ENCODE assay signal across 35 mouse cellular contexts in genomic region chr6:80265746-80266145, GRCm38 (mm10).
"Had no signal": no experiment of that assay in that cellular context is flagged by ENCODE, and none has a peak within 500 bp of the region (broad histone marks: within the 10 kb centered on the region; RNA-seq: fewer than 3 reads in every experiment).

No protein-coding gene starts in this region.

- H3K4me1 ChIP-seq: heart, embryonic 10.5 days; heart, embryonic 12.5 days; heart, embryonic 13.5 days; heart, embryonic 15.5 days; hindbrain, embryonic 10.5 days; hindbrain, embryonic 12.5 days; hindbrain, embryonic 13.5 days; hindbrain, embryonic 15.5 days; intestine, embryonic 15.5 days; kidney, embryonic 15.5 days had no signal

- DNase-seq: heart, postnatal 10 days; heart, postnatal 14 days; heart, postnatal 36 days; heart, postnatal 4 days; kidney, adult 11 months; kidney, adult 18-20 months; kidney, adult 2 months; kidney, adult 8-10 months; kidney, adult 9 months; kidney, postnatal 10 days; kidney, postnatal 14 days; kidney, postnatal 25 days; kidney, postnatal 36 days; kidney, postnatal 4 days; layer of hippocampus, adult 9-11 months; layer of hippocampus, postnatal 36 days had no signal

- H3K4me3 ChIP-seq: heart, embryonic 10.5 days; heart, embryonic 12.5 days; heart, embryonic 13.5 days; heart, embryonic 15.5 days; hindbrain, embryonic 10.5 days; hindbrain, embryonic 12.5 days; hindbrain, embryonic 13.5 days; hindbrain, embryonic 15.5 days; intestine, embryonic 15.5 days; kidney, embryonic 15.5 days; layer of hippocampus, adult 2 months had no signal

- H3K9ac ChIP-seq: heart, embryonic 12.5 days; heart, embryonic 13.5 days; heart, embryonic 15.5 days; hindbrain, embryonic 12.5 days; hindbrain, embryonic 13.5 days; hindbrain, embryonic 14.5 days; hindbrain, embryonic 15.5 days; intestine, embryonic 15.5 days; kidney, embryonic 15.5 days had no signal

- H3K36me3 ChIP-seq: heart, embryonic 10.5 days; heart, embryonic 12.5 days; heart, embryonic 13.5 days; heart, embryonic 15.5 days; hindbrain, embryonic 10.5 days; hindbrain, embryonic 12.5 days; hindbrain, embryonic 13.5 days; hindbrain, embryonic 15.5 days; intestine, embryonic 15.5 days; kidney, embryonic 15.5 days had no signal

- H3K27me3 ChIP-seq: heart, embryonic 12.5 days; heart, embryonic 13.5 days; heart, embryonic 15.5 days; hindbrain, embryonic 12.5 days; hindbrain, embryonic 13.5 days; hindbrain, embryonic 15.5 days; intestine, embryonic 15.5 days; kidney, embryonic 15.5 days had no signal

- H3K27ac ChIP-seq: heart, embryonic 10.5 days; heart, embryonic 13.5 days; heart, embryonic 15.5 days; hindbrain, embryonic 10.5 days; hindbrain, embryonic 12.5 days; hindbrain, embryonic 13.5 days; hindbrain, embryonic 14.5 days; hindbrain, embryonic 15.5 days; hindbrain, postnatal 0 days; intestine, embryonic 15.5 days; kidney, embryonic 15.5 days; kidney, postnatal 0 days; layer of hippocampus, adult 2 months had no signal

- H3K9me3 ChIP-seq: heart, embryonic 10.5 days; heart, embryonic 12.5 days; heart, embryonic 13.5 days; heart, embryonic 15.5 days; hindbrain, embryonic 10.5 days; hindbrain, embryonic 12.5 days; hindbrain, embryonic 13.5 days; hindbrain, embryonic 15.5 days; intestine, embryonic 15.5 days; kidney, embryonic 15.5 days had no signal

- H3K4me2 ChIP-seq: heart, embryonic 11.5 days; heart, embryonic 12.5 days; heart, embryonic 13.5 days; heart, embryonic 15.5 days; hindbrain, embryonic 12.5 days; hindbrain, embryonic 13.5 days; hindbrain, embryonic 14.5 days; hindbrain, embryonic 15.5 days; intestine, embryonic 15.5 days; kidney, embryonic 15.5 days had no signal

- ATAC-seq: hindbrain, embryonic 16.5 days; hindbrain, postnatal 0 days; inflammation-experienced regulatory T-cells, adult 6 months; intestine, embryonic 15.5 days; intestine, embryonic 16.5 days; intestine, postnatal 0 days had no signal
